Mouse (Mus musculus) embryo, embryonic 9.5 days (tissue): Measurements from ENCODE around the gene Dlgap1.

ENCODE experiments used
- DNase-seq: peaks from one replicate; pipeline ENCODE4 v3.0.0-alpha.2; 2017; ENCODE audit errors: extremely low spot score

Gene Dlgap1

GRCm38 (mm10) chr17:70457103-70457502 lies 488.2 kb downstream of the Dlgap1 start:
- no peak for DNase-seq

- no peak for DNase-seq
Observed at GRCm38 (mm10) chr17:70462231-70462630, 493.4 kb downstream of the Dlgap1 start.

GRCm38 (mm10) chr17:70462771-70463491 lies 494.1 kb downstream of the Dlgap1 start:
- no peak for DNase-seq

GRCm38 (mm10) chr17:70466413-70466812 lies 497.5 kb downstream of the Dlgap1 start:
- no peak for DNase-seq

- no peak for DNase-seq
Observed at GRCm38 (mm10) chr17:70470970-70471371, 502.1 kb downstream of the Dlgap1 start.

GRCm38 (mm10) chr17:70472162-70472561 lies 503.3 kb downstream of the Dlgap1 start:
- no peak for DNase-seq

GRCm38 (mm10) chr17:70473871-70474270 lies 505.0 kb downstream of the Dlgap1 start:
- DNase-seq: no peak

- no peak for DNase-seq
Observed at GRCm38 (mm10) chr17:70483716-70484115, 514.8 kb downstream of the Dlgap1 start.

GRCm38 (mm10) chr17:70485668-70486067 lies 516.8 kb downstream of the Dlgap1 start:
- DNase-seq: no peak

- no peak for DNase-seq
Observed at GRCm38 (mm10) chr17:70486259-70486658, 517.4 kb downstream of the Dlgap1 start.

- no peak for DNase-seq
Observed at GRCm38 (mm10) chr17:70486831-70487230, 518.0 kb downstream of the Dlgap1 start.

- DNase-seq: no peak
Observed at GRCm38 (mm10) chr17:70488784-70489265, 520.0 kb downstream of the Dlgap1 start.

GRCm38 (mm10) chr17:70491575-70491974 lies 522.7 kb downstream of the Dlgap1 start:
- DNase-seq: no peak

GRCm38 (mm10) chr17:70494338-70494737 lies 525.5 kb downstream of the Dlgap1 start:
- DNase-seq: no peak

- DNase-seq: no peak
Observed at GRCm38 (mm10) chr17:70498256-70498655, 529.4 kb downstream of the Dlgap1 start.

- no peak for DNase-seq
Observed at GRCm38 (mm10) chr17:70501933-70502332, 533.1 kb downstream of the Dlgap1 start.

- no peak for DNase-seq
Observed at GRCm38 (mm10) chr17:70507759-70508158, 538.9 kb downstream of the Dlgap1 start.

- no peak for DNase-seq
Observed at GRCm38 (mm10) chr17:70510441-70510840, 541.6 kb downstream of the Dlgap1 start.

- no peak for DNase-seq
Observed at GRCm38 (mm10) chr17:70511401-70511800, 542.5 kb downstream of the Dlgap1 start.

GRCm38 (mm10) chr17:70513736-70514135 lies 544.9 kb downstream of the Dlgap1 start:
- DNase-seq: no peak

GRCm38 (mm10) chr17:70516506-70516905 lies 547.6 kb downstream of the Dlgap1 start:
- DNase-seq: no peak

GRCm38 (mm10) chr17:70517333-70517732 lies 548.5 kb downstream of the Dlgap1 start:
- DNase-seq: no peak

- no peak for DNase-seq
Observed at GRCm38 (mm10) chr17:70521058-70521851, 552.4 kb downstream of the Dlgap1 start.
